Mouse (Mus musculus) thymus, adult 2 months (tissue): ENCODE measurements around the gene Syngr4.

Experiments used
- CTCF ChIP-seq: fragments of 200-500 bp; IDR thresholded peaks from 2 replicates; pipeline ENCODE4 v1.5.1; 2012; ENCODE audit warnings: mild to moderate bottlenecking, control low read depth, low read length, moderate library complexity, borderline replicate concordance; ENCODE audit not compliant: control insufficient read depth, poor library complexity, insufficient read depth; ENCODE audit errors: extremely low read depth
- POLR2A ChIP-seq: fragments of 200-500 bp; IDR thresholded peaks from 2 replicates; pipeline ENCODE4 v1.6.1; 2012; ENCODE audit warnings: mild to moderate bottlenecking, low read length, control low read depth, moderate library complexity; ENCODE audit not compliant: control insufficient read depth, poor library complexity, insufficient read depth; ENCODE audit errors: extremely low read depth

- TF ChIP-seq CTCF (no peak), POLR2A (peak; percentile 90; the same call in 1 of the 2 replicates)
Measured at GRCm38 (mm10) chr7:45896517-45897257, at the start of gene Syngr4, which contains the start of gene Tmem143.
